Mouse (Mus musculus) adrenal gland, postnatal 10 days (tissue): ENCODE measurements around the gene Itga8. TPM values are rescaled to one million over a fixed set of nuclear protein-coding genes. Genes with fewer than 3 reads are reported as not detected.

Experiments used
- DNase-seq: peaks from one replicate; pipeline ENCODE4 v3.0.0; 2021; ENCODE audit warnings: mixed read lengths
- total RNA-seq, 2 experiments: library from RNA; stranded (reverse); gene quantifications; 2 replicates each; pipeline ENCODE4 v1.2.3; 2021

Itga8 gene
- total RNA-seq, 2 experiments from 2014 or later = 21.7 to 24.1 TPM

DNA sequence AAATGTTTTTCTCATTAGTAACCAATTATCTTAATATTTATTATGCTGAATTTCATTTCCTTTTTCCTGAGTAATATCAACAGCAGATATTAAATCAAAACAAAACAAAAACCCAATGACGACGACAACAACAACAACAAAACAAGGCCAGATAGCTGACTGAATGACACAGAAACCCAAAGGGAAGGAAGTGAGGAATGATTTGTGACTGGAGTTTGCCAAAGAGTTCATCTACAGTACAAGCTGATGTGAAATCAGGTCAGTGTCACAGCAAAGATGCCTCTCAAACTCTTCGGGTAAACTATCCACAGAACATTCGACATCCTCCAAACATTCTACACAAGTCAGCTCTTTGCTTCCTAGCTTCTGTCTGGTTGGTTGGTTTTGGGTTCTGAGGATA, 104.0 kb downstream of the Itga8 start:
- no peak for DNase-seq

DNA sequence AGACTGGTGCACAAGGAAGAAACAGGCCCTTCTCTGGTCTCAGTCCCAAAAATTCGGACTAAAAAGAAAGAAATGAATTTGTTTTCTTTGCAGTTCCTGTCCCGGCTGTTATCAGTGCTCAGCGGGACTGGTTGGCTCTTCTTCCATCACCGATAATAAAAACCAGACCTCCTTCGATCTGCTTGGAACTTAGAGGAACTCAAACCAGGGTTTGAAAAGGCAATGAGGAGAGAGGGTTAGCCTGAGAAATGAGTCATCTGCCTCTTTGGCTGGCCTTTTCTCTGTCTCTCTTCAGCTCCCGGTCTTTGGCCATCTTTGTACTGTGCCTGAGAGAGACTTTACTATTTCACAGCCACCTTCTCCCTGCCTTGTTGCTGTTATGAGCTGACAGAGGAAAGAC, 112.7 kb downstream of the Itga8 start:
- DNase-seq = no peak

DNA sequence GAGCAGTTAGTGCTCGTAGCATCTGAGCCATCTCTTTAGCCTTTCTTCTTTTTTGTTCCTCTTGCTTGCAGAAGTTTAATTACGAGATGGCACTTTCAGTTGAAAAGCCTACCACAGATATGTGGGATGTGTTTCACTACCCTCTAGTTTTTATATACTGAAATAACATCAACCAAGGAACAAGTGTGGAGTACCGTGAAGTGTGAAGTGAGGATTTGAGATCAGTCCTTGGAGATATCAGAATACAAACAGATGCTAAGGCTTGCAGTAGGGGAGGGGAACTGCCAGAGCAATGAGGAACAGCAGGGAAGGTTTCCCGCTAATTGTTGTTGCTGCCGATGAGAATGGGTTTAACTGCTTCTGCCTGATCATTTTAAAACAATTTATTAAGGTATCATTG, 114.1 kb downstream of the Itga8 start:
- DNase-seq = no peak

DNA sequence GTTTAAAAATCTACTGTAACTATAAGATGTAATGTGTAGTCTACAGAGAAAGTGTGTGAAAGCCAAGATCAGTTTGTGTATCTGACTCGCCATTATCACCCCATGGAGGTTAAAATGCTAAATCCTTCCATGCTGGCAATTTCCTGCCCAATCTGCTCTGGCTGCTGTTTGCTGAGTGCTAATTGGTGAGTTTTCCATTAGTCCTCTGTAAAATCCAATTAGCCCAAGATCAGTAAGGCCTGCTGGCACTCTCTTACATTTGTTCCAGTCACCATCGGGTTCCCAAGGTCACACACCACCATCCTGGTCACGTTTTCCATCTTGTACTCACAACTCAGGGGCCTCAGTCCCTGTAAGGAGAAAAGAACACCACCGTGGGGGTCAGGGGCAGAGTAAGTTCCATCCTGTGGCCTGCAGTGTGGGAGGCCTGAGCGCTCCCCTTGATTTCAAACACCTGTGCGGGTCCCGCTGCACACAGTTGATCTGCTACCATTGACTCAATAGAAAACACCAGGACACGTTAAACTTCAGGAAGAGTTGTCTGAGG, 119.2 kb downstream of the Itga8 start:
- no peak for DNase-seq

DNA sequence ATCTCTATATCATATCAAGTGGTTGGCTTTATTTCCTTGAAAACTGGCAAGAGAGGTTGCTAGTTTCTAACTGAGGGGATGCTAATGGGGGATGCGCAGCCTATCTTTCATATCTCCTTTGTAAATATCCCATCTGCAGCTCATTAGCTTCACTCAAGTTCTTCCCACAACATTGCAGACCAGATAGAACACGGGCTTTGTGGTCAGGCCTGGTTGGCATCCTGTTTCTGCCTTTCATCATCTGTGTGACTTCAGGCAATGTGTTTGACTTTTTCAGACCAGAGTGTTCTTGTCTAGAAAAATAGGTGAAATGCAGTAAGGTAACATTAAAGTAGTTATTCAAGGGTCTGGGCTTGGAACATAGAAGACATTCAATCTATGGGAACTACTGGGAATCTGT, 121.1 kb downstream of the Itga8 start:
- no peak for DNase-seq

DNA sequence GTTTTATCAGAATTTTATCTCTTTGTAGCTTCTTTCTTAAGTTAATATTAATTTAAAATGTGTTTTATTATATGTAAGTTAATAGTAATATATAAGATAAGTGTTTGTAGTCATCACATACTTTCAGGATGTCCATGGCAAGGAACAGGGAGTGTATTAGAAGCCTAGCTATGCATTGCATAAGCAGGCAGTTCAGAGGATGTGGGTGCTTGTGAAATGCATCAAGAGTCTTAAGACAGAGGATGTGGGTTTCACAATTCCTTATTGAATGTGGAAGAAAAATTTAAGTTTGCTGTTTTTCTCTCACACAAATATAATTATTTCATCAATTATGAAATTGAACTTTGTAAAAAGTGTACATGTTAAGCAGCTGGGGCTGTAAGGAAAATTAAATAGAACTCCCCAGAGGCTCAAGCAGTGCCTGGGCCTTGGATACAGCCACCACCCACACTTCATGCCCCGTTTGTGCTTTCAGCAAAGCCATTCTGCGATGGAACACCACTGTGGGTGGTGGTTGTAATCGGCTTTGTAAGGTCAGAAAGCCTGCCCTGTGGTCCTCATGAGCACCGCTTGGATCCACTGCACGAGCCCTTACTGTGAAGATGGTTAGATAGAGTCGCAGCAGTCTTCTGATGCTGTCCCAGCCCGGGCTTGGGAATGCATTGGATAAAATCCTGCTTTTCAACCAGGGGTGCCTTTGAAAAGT, 126.8 kb downstream of the Itga8 start:
- no peak for DNase-seq

DNA sequence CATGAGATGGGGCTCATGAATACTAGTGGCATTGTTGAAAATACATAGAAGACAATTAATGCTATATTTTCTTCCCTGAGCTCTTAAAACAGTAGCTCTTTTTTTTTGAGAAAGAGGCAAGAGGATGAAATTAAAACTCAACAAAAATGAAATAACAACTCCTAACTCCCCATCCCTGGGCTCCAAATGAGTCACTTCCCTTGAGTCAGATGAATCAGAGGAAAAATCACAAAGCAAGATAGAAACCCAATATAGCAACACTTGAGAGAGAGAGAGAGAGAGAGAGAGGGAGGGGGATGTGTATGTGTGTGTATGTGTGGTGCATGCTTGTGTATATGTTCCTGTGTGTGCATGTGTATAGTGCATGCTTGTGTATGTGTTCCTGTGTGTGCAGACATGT, 131.5 kb downstream of the Itga8 start:
- no peak for DNase-seq

DNA sequence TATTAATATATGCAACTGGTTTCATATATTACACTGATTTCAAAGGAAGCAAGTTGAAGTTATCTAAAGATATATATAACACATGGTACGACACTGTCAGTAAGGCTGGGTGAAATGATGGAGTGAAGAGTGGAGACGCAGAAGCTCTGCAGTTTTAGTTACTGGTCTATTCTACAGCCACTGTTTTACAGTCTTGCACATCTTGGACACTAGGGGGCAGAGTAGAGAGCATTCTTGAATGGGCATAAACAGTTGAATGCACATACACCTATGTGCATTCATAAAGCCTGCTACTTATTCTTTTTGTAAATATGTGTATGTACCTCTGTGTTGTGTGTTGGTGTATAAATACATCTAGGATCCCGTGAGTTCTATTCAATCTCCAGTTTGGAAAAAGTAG, 141.2 kb downstream of the Itga8 start:
- peak; percentile 64 for DNase-seq

DNA sequence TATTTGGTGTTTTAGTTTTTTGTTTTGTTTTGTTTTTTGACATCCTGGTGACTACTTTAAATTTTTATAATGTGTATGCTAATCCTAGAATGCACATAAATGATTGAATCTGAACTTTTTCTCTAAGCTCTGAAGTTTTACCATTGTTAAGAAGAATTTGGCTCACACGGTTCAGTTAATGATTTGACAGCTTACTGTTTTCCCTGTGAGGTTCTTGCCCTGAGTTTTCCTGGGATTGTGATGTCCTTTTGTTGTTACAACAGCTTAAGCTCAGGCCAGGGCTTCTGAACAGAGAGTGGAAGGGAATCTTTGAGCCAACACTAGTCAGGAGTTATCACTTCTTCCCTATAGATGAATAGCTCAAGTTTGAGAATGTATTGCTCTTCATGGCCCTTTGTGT, 144.7 kb downstream of the Itga8 start:
- DNase-seq = no peak

DNA sequence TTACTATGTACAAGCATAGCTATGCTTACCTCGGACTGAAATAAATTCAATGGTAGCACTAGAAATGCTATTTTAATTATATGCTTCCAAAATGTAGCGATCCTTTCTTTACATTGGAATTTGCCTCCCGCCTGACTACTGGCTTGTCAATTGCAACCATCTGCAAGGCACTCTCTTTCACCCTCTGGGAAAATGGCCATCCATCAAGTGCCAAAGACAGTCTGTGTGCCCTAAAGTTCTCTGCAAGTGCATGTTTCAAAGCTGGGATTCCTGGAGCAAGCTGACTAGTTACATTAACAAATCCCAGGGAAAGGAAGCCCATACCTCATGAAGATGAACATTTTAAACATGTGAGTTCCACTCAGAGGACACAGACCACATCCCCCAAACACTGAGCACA, 145.3 kb downstream of the Itga8 start:
- no peak for DNase-seq

DNA sequence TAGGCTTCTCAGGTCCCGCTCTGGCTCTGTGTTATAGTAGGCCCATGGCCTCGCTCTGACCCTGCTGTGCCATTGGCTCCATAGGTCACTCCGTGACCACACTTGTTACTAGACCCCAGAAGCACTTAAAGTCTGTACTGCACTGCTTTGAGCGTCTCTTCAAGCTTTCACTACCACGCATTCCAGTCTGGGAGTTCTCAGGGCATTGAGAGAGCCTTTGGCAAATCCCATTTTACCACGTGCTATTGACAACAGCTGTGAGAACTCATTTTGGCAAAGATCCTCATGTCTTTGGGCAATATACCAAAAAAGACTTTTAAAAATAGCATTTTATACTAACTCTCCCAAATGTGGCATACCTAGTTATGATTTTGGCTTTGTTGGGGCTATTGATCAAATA, 147.0 kb downstream of the Itga8 start:
- DNase-seq = no peak

DNA sequence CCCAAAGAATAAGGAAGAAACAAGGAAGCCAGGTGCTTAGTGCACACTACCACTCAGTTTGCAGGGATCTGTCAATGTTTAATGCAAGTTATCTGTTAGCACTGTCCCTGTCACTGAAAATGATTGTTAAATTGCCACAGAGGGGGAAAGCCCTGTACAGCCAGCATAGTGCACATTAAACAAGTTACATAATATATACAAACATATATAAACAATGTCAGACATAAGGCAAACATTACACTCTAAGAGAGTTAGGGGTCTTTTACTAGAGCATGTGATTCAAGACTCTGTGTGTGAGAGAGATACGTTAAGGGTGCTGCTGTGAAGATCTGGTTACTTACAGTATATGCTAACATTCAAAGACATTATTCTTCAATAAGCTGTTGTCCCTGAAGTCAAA, 148.2 kb downstream of the Itga8 start:
- DNase-seq = no peak

DNA sequence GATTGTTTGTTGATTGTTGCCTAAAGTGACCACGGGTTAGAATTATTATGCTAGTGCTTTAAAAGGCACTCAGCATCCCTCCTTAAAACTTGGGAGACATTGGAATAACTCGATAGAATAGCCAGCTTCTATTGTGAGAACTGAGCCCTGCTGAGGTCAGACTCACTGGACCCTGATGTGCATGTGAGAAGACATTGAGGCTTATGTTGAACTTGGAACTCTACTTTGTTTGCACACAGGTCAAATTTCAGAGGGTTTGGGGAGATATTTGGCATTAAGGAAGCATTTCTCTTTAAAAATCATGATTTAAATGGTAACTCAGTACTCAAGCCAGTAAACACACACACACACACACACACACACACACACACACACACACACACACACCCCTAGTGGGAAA, 153.8 kb downstream of the Itga8 start:
- no peak for DNase-seq

DNA sequence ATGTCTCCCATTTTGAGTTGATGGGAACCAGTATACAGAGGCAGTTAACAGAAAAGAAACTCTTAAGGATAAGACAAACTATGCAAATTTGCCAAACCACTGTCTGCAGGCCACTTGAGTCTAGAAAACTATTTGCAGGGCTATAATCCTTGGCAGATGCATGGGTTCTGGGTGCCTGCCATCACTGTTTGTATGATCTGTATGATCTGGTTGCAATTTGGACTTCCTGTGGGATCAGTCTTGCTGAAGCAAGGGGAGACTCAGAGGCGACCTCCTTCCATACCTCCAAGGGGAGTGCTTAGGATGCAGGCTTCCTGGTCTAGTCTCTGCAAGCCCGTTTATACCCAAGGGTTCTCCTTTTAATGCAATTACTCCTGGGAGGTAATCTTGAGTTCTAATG, 155.1 kb downstream of the Itga8 start:
- DNase-seq = no peak

DNA sequence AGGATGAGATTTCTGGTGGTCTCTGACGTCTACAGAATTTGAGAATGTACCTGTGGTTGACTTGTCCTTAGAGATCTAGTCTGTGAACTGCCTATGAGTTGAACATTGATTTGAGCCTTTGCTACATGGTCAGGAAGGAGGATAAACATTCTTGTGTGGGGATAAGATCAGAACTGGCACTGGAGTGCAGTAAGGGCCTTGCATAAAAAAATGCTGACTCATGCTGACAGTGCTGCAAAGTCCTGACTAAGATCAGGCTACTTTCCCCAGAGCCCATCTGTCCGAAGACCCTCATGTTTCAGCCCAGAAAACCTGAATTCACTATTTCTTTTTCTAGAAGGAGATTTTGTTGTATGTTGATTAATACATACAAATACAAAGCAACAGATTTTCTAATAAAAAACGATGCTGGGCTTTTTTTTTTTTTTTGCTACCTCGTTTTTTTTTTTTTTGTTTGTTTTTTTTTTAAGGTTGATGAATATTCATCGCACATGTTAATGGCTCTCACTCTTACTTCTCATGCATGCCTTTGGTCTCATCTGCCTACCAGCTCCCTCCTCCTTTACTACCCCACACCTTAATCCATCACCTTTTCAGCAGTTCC, 162.9 kb downstream of the Itga8 start:
- DNase-seq = no peak

DNA sequence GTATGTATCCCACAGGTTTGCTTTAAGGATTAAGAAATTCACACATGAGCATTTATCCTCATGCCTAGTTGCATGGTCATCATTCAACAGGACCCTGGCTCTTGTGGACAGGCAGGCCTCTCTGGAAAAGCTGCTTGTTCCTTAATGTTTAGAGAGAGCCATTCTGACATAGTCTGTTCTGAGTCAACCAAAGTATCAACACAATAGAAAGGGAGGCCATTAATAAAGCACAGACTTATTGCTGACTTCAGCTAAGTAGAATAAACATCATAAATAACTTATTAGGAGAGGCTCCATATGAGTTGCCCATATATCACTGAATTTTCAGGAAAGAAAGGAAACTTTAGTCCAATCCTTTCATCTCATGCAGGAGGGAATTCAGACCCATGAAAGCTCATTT, 175.1 kb downstream of the Itga8 start:
- no peak for DNase-seq

DNA sequence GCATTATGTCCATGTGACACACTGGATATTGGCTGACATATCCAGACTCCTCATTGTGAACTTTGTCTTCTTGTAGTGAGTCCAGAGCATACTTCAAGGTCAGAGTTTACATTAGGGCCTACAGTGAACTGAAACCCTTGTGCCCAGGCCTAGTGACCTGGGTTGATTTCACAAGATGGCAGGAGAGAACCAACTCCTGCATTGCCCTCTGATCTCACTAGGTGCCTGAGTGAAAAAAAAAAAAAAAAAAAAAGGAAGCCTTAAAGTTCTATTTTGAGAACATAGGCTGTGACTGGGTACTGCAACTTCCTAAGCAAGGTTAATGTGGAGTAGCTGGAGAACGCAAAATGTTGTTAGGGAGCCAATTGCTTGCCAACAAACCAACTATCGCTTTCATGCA, 186.2 kb downstream of the Itga8 start:
- no peak for DNase-seq

DNA sequence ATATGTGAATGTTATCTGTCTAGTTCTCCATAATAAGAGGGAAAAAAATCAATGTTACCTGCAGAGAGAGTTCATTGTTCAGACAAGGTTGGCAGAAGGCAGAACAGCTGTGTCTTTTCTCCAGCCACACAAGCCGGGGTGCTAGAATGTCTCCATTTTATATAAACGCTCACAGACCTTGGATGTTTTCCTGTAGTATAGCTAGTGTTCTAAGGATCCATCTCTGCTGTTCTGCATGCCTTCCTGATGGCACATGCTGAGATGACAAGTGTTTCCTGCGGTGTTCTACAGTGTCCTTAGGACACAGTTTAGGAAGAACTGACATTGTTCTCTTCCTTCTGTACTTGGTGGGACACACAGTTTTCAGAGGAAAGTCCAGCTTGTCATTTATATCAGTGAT, 192.4 kb downstream of the Itga8 start:
- DNase-seq = no peak

DNA sequence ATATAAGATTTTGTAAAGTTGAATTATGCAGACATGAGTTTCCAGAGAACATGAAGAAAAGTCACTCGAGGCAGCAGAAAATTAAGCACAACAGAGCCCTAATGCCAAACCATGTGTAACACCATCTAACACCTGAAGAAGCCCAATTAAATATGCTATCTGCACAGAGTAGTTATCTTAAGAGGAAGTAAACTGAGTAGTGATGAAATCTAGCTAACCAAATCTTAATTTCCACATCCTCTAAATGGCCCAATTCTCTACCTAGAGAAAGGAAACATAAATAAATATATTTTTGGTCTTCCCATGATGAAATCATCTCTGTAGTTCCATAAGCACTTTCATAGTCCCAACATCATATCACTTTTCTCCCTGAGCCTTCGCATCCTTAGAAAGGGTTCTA, 193.4 kb downstream of the Itga8 start:
- no peak for DNase-seq

DNA sequence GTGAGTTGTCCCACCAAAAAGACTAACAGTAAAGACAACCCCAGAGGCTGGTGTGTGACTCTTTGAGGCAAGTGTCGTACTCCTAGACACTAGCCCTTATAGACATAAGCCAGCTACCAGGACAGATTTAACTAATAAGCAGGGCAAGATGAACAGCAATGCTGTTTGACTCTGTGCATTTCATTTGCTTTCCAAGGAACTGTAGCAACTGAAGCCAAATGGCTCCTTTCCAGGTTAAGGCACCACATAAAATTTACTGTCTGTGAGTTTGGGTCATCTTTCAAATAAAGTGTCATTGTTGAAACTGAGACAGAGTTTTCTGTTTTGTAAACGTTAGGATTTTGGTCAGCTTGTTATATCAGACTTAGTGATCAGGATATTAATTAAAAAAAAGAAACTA, 194.5 kb downstream of the Itga8 start:
- DNase-seq = no peak

DNA sequence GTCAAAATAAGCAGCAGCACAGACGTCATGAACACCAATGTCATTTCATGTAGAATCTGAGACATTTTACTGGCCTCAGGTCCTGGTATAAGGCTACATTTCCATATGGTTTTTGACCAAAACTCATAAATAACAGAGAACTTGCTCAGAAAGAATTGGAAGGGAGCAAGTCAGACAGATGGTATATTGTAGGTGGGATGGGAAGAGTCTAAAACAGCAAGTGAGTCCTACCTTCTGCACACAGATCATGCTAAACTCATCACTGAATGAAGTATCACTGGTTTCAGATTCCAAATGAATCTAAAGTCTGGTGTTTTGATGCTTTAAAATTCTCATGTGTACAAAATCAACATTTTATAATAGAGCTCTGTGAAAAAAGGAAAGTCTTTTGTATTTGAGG, 198.5 kb downstream of the Itga8 start:
- DNase-seq = no peak

DNA sequence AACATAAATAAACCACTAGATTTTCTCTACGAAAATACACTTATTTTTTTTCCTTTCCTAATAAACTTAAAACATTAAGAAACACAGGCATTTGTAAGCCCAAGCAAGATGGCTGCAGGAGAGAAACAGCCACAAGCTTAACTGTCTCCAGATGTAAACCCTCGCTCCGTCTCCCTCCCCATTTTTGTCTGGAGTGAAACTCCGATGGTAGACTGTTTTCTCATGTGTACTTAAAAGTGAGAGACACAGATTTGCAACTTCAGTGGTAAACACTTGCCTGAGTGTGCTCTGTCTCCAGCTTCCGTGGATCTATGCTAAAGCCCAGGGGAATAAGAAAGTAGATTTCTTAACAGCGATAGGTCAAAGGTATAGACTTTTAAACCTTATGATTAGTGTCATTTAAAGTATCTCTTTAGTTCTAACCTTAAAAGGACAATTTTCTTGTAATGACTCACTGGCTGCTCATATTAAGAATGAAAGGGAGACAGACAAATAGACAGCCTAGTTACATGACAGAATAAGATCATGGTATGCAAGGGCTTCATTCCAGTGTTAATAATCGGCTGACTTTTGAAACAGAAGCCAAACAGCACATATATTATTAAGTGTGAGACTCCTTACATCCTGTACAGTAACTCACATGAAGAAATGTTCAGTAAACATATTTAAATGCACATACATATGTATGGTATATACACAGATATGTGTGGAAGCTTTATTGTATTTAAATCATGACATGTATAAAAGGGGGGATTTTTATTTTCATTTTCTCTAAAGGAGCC, 209.3 kb downstream of the Itga8 start:
- no peak for DNase-seq

DNA sequence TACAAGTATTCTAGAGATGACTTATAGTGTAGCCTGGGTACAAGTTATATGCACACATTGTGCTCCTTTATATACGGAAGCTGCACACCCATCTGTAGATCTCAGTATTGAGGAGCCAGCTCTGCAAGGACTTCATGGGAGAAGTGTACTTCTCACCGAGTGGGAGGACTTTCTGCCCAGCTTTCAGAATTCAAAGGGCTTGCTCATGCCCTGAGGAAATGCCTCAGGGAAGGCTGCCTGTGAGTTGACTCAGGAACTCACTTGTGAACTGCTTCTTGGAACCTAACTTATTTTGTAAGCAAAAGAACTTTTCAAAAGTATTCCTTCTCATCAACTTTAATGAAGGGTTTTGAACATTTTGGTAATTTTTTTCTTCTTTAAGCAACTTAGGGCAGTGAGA, 210.7 kb downstream of the Itga8 start:
- no peak for DNase-seq

DNA sequence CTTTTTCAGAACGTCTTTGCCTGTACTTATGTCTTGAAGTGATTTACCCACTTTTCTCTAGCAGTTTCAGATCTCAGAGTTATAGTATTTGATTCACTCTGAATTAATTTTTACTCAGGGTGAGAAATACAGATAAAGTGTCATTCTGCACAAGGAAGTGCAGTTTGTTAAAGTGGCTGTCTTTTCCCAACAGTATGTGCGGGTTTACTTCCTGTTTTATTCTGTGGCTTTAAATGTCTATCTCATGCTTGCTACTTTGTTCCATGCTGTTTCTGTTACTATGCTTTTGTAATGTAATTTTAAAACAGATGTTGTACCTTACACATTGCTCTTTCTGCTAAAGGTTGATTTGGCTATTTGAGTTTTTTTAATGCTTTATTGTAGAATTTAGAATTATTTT, 216.2 kb downstream of the Itga8 start:
- no peak for DNase-seq
